Mouse (Mus musculus) mesoderm, embryonic 11.5 days (tissue): ENCODE data around the gene Plaa.
"Not testable (repeated sequence)": the region's sequence is repeated elsewhere in the genome, so short reads cannot be mapped to it uniquely, and the experiment has no call there.

Source experiments
- DNase-seq: peaks from one replicate; pipeline ENCODE4 v3.0.0-alpha.2; 2012; ENCODE audit warnings: low read depth, low spot score

Gene Plaa

DNA sequence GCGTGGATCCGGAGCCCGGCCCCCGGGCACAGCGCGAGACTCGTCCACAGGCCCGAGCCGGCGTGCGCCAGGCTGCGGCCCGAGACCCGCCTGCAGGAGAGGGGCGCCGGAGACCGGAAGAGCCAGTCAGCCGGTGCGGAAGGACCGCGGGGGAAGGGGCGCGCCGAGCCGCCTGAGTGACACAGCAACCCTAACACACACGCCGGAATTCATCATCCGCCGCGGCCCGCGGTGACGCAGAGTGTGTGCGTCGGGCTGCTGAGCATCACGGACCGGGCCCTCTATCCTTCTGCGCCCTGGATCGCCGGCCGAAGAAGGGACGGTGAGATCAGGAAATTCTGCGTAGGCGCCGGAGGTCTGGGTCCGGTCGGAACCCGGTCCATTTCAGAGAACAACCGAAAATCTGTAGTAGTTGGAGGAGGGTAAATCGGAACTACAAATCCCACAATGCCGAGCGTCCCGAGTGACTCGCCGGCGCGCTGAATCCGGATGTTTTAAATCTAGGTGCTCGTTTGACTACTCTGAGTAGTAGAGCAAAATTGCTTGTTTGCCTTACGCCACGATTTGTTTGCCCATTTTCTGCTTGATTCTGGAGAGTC lies at the start of gene Plaa:
Plaa (minus strand) TSS at position 214 of the 599 bp plus-strand sequence.
- DNase-seq = peak; percentile 93

DNA sequence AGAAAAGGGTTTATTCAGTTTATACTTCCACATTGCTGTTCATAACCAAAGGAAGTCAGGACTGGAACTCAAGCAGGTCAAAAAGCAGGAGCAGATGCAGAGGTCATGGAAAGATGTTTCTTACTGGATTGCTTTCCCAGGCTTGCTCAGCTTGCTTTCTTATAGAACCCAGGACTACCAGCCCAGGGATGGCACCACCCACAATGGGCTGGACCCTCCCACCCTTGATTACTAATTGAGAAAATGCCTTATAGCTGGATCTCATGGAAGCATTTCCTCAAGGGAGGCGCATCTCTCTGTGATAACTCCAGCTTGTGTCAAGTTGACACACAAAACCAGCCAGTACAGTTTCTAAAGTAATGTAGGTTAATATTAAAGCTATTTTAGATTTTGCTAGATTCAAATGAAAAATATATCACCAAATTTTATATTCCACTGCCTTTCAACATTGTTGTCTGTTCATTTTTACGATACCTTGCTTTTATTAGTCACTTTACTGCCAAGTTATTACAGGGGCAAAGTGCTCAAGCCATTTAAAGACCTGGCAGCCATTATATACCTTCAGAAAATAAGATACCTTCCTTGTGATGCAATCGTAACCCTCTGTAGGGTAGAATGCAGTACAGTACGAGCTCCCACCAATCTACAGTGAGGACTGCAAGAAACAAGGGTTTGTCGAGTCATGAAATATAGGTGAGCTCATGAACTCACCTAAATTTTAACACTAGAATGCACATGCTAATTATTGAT lies 47.6 kb upstream of the Plaa start:
- not testable (repeated sequence) for DNase-seq

DNA sequence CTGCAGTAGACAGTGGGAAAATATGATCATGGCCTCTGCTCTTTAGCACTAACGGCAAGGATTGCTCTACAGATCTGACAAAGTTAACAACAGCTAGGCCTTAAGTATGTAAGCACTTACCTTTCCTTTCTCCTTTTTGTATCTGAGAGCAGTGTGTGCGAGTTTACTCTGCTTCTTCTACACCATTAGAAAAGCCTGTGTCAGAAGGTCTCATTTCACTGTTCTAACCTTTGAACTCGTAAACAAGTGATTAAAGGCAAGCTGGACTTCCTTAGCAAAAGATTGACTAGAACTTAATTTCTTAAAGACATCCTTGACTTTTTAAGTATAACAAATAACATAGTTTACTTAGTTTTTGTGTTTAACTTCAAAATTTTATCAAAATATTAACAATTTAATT lies 46.9 kb upstream of the Plaa start, which contains the start of gene Lrrc19:
Lrrc19 (minus strand) TSS at position 225 of the 400 bp plus-strand sequence.
- no peak for DNase-seq

DNA sequence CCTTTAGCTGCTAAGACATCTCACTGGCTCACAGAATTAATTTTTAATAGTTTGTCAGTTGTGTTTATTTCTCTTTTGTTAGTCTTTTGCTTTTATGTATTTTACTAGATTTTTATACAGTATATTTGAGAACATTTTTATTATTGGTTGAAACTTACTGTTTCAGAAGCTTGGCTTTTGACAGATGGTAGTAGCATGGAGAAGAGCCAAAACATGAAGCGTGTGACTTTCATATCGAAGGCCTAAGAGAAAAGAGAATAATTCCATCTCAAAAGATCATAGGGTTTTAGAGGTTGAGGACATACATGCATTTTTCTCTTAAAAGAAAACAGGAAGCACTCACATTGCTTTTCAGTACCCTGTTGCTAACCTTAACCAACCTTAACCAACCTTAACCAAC lies 40.1 kb upstream of the Plaa start:
- no peak for DNase-seq

DNA sequence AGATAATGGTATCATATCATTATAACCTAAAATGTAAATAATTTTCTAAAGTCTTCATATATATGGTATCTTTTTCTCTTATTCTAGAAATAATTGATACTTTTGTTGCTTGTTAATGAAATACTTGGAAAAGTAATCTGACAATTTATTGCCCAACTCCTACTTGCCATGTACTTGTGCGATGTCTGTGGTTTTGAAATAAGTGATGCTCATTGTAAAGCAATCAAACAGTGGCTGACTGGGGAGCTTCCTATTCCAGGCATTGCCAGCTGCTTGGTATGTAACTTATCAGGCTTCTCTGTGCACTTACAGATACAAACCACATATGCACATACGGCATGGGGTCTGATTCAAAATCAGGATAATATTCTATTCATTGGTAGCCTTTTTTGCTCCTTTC lies 17.0 kb upstream of the Plaa start:
- DNase-seq = no peak

DNA sequence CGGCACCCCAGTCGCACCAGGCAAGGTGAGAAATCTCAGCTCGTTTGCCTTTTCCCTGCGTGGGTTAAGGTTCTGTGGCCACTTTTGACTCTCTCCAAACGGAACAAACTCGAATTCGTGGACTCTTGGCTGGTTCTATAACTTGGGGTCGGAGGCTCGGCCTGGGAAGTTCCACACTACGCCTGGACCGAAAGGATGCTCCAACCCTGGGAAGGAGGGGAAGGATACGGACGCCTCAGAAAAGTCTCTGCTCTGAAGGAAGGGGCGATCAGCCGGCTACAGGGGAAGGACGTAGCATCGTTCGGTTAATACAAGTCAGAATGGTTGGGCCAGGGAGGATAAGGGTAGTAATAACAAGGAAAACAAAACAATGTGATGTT lies 11.6 kb upstream of the Plaa start:
- no peak for DNase-seq

DNA sequence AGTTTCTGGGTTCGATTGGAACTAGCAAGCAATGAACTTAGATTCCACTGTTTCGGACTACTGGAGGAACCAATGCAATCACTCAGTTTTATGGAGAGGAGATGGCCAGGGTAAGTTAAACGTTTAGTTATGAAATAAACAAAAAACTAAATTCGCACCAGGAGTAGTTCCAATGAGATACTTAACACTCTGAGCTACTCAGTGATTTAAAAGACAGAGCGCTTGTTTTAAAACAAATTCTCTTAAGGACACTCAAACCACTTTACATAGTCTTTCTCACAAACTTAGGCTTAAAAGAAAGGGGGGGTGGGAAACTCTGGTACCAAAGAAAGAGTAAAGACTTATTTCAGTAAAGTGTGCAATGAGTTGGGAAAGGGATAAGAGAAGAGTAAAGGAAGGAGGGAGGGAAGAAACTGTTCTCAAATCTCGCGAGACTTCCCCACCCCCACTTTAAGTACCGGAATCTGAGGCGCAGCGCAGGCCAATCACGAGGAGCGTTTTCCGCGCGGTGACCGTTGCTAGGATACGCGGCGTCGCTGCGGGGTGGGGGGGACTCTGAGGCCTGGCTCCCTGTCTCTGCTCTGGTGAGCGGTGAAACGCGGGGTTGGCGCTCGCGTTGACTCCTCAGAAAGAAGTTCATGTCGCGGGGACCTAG lies 11.1 kb upstream of the Plaa start, which contains the start of gene Ift74:
Ift74 (plus strand) TSS at position 520 of the 655 bp plus-strand sequence.
- DNase-seq = peak; percentile 98

DNA sequence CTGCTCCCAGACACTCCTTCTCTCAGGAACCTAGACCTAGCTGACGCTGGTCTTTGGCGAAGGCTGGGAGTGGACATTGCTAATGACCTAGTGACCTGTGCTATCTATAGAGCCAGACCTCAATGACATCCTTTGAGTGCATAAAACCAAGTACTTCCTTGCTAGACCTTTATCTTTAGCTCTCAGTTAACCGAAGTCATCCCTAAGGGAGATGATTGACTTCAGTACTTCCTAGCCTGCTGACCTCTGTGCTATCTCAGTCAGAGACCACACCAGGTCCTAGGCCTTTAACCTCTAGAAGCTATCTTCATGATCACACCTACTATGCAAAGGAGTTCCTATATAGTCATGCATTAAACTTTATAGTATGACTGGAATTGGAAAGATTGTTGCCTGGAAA lies 7.3 kb upstream of the Plaa start:
- DNase-seq = no peak

DNA sequence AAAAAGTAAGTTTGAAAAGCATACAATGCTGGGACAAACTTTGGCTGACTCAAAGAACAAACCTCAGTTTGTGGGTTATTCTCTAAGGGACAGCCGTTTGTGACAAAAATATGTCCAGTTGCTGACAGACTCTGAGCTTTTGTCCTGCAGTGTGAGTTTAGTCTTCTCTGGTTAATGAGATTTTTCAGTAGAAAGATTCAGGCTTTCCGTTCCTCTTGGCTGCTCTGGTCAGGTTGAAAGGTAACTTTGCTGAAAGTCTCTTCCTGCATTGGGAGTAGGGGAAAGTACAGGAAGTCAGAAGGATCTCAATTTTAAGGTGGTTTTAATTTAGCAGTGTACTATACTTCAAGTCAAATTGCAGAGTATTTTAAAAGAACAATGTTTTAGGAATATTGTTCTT lies 2.5 kb upstream of the Plaa start:
- no peak for DNase-seq

DNA sequence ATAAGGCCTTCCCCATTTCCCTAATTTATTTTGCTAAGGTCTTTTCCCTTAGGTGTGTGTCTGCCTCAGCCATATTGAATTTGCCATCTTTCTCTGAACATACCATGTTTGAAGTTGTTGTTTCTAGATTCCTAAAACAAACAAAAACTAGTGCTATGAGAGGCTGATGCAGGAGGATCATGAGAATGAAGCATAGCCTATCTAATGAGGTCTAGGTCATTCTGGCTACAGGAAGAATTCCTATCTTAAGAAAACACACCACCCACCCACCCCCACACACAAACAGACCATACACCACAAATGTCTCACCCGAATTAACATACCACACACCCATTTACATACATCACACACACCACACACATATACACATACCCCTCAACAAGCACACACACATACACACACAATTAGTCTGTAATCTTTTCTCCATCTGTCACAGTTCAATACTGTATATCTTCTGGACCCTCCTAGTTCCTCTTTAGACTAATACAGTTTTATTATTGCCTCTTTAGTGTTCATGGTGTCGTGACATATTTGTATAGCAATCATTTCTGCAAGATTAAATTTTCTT lies 1.5 kb upstream of the Plaa start:
- DNase-seq = no peak

DNA sequence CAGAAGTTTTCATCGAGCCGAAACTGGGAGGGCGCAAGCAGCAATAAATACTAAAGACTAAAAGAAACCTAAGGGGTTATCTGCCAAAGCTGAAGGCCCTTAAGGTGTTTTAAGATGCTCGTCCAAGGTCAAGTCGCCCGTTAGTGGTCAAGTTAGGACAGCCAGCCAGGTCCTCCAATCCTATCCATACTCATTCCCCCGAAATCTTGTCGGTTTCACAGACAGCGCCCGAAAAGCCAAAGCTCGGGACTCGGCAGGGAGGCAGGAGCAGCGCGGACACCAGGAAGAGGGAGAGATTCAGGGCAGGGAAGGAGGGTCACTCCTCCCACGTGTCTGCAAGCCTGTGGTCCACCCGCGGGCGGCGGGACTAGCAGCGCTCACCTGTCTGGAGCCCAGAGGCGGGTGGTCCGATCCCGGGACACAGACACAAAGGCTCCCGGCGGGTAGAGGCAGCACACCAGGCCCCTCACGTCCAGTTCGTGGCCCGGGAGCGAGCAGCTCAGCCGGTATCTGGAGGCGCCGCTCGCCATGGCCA lies 481 bp downstream of the Plaa start:
- DNase-seq = no peak

DNA sequence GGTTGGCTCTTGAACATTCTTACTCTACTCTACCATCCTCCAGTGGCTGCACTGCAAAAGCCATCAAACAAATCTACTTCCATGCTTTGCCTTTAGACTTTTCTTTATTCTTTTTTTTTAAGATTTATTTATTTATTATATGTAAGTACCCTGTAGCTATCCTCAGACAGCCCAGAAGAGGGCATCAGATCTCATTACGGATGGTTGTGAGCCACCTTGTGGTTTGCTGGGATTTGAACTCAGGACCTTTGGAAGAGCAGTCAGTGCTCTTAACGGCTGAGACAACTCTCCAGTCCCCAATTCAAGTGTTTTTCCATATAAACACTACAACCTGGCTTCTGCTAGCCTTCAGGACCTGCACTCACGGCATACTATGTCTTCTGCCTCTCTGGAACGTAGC lies 1.6 kb downstream of the Plaa start:
- DNase-seq = no peak

DNA sequence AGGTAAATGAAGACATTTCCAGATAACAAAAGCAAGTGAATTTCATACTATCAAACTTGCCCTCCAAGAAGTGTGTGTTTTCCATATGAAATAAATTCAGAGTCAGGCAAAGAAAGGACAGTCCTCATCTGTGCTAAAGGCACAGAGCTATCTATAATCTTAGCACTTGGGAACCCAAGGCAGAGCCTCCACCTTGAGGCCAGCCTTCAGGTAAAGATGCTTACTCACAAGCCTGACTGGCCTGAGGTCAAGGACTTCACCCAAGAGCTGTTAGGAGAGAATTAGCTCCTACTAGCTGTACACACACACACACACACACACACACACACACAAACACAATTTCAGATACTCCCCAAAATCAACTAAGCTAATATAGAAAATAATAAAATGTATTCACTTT lies 10.3 kb downstream of the Plaa start:
- DNase-seq = no peak

DNA sequence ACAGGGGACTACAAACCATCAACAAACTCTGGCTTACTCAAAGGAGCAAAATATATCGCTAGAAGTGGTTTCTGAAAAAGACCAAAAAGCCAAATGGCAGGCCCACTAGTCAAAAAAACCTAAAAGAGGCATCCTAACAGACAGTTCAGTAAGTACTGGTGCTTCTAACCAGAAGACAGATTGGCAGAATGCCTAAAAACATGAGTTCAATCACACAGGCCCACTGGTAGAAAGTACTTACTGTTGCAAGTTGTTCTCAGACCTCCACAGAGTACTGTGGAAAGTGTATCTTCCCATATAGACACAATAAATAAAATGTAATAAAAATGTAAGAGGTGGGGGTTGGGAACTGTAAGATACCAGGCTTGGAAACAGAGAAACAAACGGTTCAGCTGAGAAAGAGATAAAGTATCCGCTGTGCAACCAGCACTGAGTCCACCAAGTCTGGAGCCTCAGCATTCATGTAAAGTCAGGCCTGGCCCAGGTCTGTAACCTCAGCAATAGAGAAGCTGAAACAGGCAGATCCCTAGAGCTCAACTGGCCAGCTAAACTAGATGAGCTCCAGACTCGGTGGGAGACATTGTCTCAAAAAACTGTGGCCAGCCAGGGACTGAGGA lies 11.2 kb downstream of the Plaa start:
- DNase-seq = no peak

DNA sequence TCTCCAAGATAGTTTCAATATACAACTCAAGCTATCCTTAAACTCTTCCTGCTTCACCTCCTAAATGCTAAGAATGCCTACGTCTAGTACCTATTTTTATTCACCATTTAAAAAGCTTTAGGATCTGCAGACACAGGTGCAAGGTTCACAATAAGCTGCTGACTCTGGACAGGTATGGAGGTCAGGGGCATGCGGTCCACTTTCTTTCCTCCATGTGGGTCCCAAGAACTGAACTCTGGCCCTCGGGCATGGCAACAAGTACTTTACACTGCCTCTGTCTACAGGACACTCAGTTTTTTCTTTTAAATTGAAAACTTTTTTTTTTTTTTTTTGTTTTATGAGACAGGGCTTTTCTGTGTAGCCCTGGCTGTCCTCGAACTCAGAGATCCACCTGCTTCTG lies 30.4 kb downstream of the Plaa start:
- DNase-seq = no peak

DNA sequence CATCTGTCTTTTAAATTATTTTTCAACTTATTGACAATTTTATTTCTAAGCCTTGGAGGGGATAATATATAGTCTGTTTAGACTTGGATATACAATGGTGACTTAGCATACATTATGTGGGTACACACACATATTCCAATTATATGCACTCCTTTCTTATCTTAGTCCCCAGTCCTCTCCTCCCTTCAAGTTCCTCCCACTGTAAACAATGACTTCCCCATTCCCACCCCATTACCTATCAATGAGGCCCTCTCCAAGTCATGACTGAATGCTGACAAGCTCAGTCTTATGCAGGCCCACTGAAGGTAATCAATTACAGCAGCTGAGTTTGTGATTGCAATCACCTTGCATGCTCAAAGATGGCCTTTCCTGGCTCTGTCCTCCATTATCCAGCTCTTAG lies 38.7 kb downstream of the Plaa start:
- DNase-seq = no peak

DNA sequence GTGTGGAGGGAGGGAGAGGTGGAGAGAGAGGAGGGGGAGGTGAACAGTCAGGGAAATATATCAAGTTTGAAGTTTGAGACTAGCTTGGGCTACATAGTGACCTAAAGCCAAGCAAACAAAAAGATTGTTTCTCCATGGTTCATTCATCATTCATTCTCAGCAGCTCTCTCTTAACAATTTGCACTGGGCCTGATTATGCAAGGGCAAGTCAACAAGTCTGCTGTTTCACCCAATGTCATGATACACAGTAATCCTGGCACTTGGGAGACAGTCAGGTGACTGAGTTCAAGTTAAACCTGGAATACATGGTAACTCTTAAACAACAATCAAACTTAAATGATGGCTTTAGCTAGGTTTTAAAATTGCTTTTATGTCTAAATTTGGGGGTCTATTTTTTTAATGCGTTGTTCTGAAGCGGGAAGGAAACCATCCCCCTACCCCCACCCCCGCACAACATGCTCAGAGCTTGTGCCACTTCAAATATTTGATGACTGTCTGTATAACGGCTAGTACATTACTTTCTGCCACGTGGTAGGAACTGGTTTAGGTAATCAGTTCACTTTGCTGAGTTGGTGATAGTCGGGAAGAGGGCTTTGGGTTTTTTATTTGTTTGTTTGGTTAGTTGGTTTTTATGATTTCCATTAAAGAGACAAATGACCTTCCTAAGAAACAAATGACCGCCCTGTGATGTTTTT lies 40.9 kb downstream of the Plaa start:
- no peak for DNase-seq

DNA sequence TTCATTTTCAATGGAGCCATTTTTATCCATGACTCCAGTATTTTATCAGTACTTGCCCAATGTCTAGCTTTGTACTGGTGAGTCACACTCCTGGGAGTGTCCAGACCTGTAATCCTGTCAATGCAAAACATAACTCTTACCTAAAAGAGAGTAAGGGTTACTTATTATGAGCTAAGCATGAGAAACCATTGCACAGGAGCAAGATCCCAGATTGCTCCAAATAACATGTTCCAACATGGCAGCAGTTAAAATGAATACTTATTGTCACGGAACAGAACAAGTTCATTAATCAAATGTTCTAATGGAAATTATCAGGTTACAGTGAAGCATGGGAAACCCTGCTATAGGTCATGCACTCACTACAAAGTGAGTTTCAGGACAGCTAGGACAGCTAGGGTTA lies 42.7 kb downstream of the Plaa start:
- no peak for DNase-seq

DNA sequence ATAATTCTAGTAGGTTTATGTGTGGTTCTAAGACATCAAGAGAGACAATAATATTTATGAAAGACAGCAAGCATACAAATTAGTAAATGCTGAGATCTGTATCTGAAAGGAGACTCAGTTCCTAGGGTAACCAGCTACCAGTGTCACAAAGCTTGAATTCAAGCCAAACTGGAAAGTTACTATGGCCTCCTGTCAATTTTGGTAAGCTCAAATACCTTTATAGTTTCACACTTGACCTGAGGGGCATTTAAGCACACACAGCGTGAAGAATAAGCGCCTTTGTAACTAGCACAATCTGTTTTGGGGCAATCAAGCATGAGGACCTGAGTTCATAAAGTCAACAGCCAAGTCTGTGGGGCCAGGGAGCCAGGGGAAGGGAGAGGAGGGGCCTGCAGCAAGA lies 43.8 kb downstream of the Plaa start:
- DNase-seq = peak; percentile 37

DNA sequence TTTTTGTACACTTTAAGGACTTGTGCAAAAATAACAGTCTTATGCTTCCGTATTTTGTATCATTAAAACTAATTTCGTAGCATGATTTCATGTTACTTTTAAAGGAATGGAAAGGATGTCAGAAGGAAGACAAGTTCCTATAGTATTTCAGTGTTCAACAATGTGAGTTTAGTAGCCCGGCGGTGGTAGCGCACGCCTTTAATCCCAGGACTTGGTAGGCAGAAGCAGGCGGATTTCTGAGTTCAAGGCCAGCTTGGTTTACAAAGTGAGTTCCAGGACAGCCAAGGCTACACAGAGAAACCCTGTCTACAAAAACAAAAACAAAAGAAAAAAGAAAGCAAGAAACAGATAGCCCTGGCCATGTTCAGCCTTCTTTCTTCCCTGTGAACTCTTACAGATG lies 45.9 kb downstream of the Plaa start:
- no peak for DNase-seq
